22 mouse cellular contexts compared by ENCODE assay signal in genomic region chr1:67894749-67895293, GRCm38 (mm10).
DNase-seq lines count a peak whose midpoint lies in the region; ATAC-seq and TF ChIP-seq lines count a peak whose summit lies in the region.
"Had no signal": no experiment of that assay in that cellular context is flagged by ENCODE, and none has a peak within 500 bp of the region (broad histone marks: within the 10 kb centered on the region; RNA-seq: fewer than 3 reads in every experiment).

No protein-coding gene starts in this region.

- no peak overlapping the region for H3K9ac ChIP-seq in hindbrain, embryonic 13.5 days
- no peak overlapping the region for H3K9ac ChIP-seq in midbrain, embryonic 13.5 days (replicated peaks)
- H3K9ac ChIP-seq in midbrain, embryonic 16.5 days (ENCODE audit: low read depth, low read length): no peak overlapping the region
- no peak overlapping the region for H3K9ac ChIP-seq in forebrain, embryonic 13.5 days
- no peak overlapping the region for H3K9ac ChIP-seq in forebrain, postnatal 0 days
- H3K9ac ChIP-seq: heart, embryonic 13.5 days; hindbrain, embryonic 15.5 days had no signal

- no peak for ATAC-seq in hindbrain, embryonic 13.5 days (ENCODE audit: low FRiP score)
- ATAC-seq in midbrain, embryonic 13.5 days: peak; percentile 43; the same call in 1 of the 2 replicates
- ATAC-seq in midbrain, embryonic 16.5 days: no peak
- ATAC-seq in forebrain, embryonic 13.5 days: peak; percentile 71
- ATAC-seq in forebrain, postnatal 0 days: peak; percentile 40; the same call in 1 of the 2 replicates
- ATAC-seq: activated CD4-positive, CD25-positive, alpha-beta regulatory T cell, adult 4 months; intestine, embryonic 16.5 days; Patski had no signal

- no peak overlapping the region for H3K27ac ChIP-seq in hindbrain, embryonic 10.5 days
- no peak overlapping the region for H3K27ac ChIP-seq in hindbrain, embryonic 13.5 days
- H3K27ac ChIP-seq in midbrain, embryonic 13.5 days: no peak overlapping the region
- H3K27ac ChIP-seq in midbrain, embryonic 16.5 days (ENCODE audit: low read length): no peak overlapping the region
- no peak overlapping the region for H3K27ac ChIP-seq in forebrain, embryonic 13.5 days
- no peak overlapping the region for H3K27ac ChIP-seq in forebrain, postnatal 0 days (ENCODE audit: low read depth, low read length)
- H3K27ac ChIP-seq: gastrocnemius, adult 2 months; heart, embryonic 13.5 days; hindbrain, embryonic 15.5 days had no signal

- no peak overlapping the region for H3K4me3 ChIP-seq in hindbrain, embryonic 10.5 days
- H3K4me3 ChIP-seq in hindbrain, embryonic 13.5 days: no peak overlapping the region
- H3K4me3 ChIP-seq in midbrain, embryonic 13.5 days (replicated peaks): no peak overlapping the region
- H3K4me3 ChIP-seq in midbrain, embryonic 16.5 days (ENCODE audit: low read depth, low read length): no peak overlapping the region
- no peak overlapping the region for H3K4me3 ChIP-seq in forebrain, embryonic 13.5 days
- H3K4me3 ChIP-seq in forebrain, postnatal 0 days (ENCODE audit: low read depth, low read length): no peak overlapping the region
- H3K4me3 ChIP-seq: gastrocnemius, adult 2 months; heart, embryonic 13.5 days; hindbrain, embryonic 15.5 days had no signal

- H3K27me3 ChIP-seq in hindbrain, embryonic 10.5 days (ENCODE audit: insufficient read depth, poor library complexity, severe bottlenecking): no peaks in the 10 kb centered on the region
- no peaks in the 10 kb centered on the region for H3K27me3 ChIP-seq in hindbrain, embryonic 13.5 days
- no peaks in the 10 kb centered on the region for H3K27me3 ChIP-seq in midbrain, embryonic 13.5 days
- no peaks in the 10 kb centered on the region for H3K27me3 ChIP-seq in midbrain, embryonic 16.5 days (ENCODE audit: control insufficient read depth, insufficient read depth, low read depth, low read length)
- H3K27me3 ChIP-seq in forebrain, embryonic 13.5 days: no peaks in the 10 kb centered on the region
- no peaks in the 10 kb centered on the region for H3K27me3 ChIP-seq in forebrain, postnatal 0 days (ENCODE audit: insufficient read depth, low read length)
- H3K27me3 ChIP-seq: CH12.LX; heart, embryonic 13.5 days; hindbrain, embryonic 15.5 days; Patski had no signal

- no peak overlapping the region for H3K4me2 ChIP-seq in hindbrain, embryonic 13.5 days
- no peak overlapping the region for H3K4me2 ChIP-seq in midbrain, embryonic 13.5 days (replicated peaks)
- H3K4me2 ChIP-seq in midbrain, embryonic 16.5 days (ENCODE audit: low read length): no peak overlapping the region
- no peak overlapping the region for H3K4me2 ChIP-seq in forebrain, embryonic 13.5 days
- H3K4me2 ChIP-seq in forebrain, postnatal 0 days (ENCODE audit: low read depth): no peak overlapping the region
- H3K4me2 ChIP-seq: heart, embryonic 13.5 days; hindbrain, embryonic 15.5 days had no signal

- no peaks in the 10 kb centered on the region for H3K9me3 ChIP-seq in hindbrain, embryonic 10.5 days
- no peaks in the 10 kb centered on the region for H3K9me3 ChIP-seq in hindbrain, embryonic 13.5 days
- H3K9me3 ChIP-seq in midbrain, embryonic 13.5 days: no peaks in the 10 kb centered on the region
- H3K9me3 ChIP-seq in midbrain, embryonic 16.5 days (replicated peaks; ENCODE audit: control insufficient read depth, low read length, poor library complexity, severe bottlenecking): no peaks in the 10 kb centered on the region
- H3K9me3 ChIP-seq in forebrain, embryonic 13.5 days (replicated peaks): no peaks in the 10 kb centered on the region
- H3K9me3 ChIP-seq in forebrain, postnatal 0 days (ENCODE audit: low read length): no peaks in the 10 kb centered on the region
- H3K9me3 ChIP-seq: heart, embryonic 13.5 days; hindbrain, embryonic 15.5 days had no signal

- 85% methylated on average over 1 of the region's 1 CpGs for WGBS in hindbrain, embryonic 10.5 days
- 82% methylated on average over 1 of the region's 1 CpGs for WGBS in hindbrain, embryonic 13.5 days
- WGBS in midbrain, embryonic 13.5 days: 61% methylated on average over 1 of the region's 1 CpGs
- 90% methylated on average over 1 of the region's 1 CpGs for WGBS in midbrain, embryonic 16.5 days
- 43% methylated on average over 1 of the region's 1 CpGs for WGBS in forebrain, embryonic 13.5 days
- WGBS in forebrain, postnatal 0 days: 89% methylated on average over 1 of the region's 1 CpGs

- peak; percentile 2 for DNase-seq in hindbrain, embryonic 10.5 days (ENCODE audit: low spot score)
- DNase-seq in forebrain, postnatal 0 days: no peak
- no peak for DNase-seq in layer of hippocampus, postnatal 36 days
- no peak for DNase-seq in kidney, adult 8-10 months
- DNase-seq: adrenal gland, postnatal 25 days; cerebellum, adult 2 months; cerebellum, postnatal 10 days; embryo, embryonic 11 days; gastrocnemius, adult 2 months; gastrocnemius, postnatal 25 days; heart, postnatal 36 days; kidney, adult 2 months had no signal

- 0 out of 2 replicates have a peak, but pooled peaks cover 6% of the 10 kb centered on the region for H3K4me1 ChIP-seq in hindbrain, embryonic 10.5 days (replicated peaks)
- no peaks in the 10 kb centered on the region for H3K4me1 ChIP-seq in hindbrain, embryonic 13.5 days (replicated peaks)
- no peaks in the 10 kb centered on the region for H3K4me1 ChIP-seq in midbrain, embryonic 13.5 days (replicated peaks)
- no peaks in the 10 kb centered on the region for H3K4me1 ChIP-seq in midbrain, embryonic 16.5 days (ENCODE audit: control insufficient read depth, insufficient read depth, low read length)
- peaks cover 7% of the 10 kb centered on the region; the same call in 1 of the 2 replicates for H3K4me1 ChIP-seq in forebrain, embryonic 13.5 days
- H3K4me1 ChIP-seq in forebrain, postnatal 0 days (ENCODE audit: insufficient read depth): no peaks in the 10 kb centered on the region
- H3K4me1 ChIP-seq: heart, embryonic 13.5 days; hindbrain, embryonic 15.5 days had no signal

- H3K36me3 ChIP-seq in hindbrain, embryonic 10.5 days: no peaks in the 10 kb centered on the region
- no peaks in the 10 kb centered on the region for H3K36me3 ChIP-seq in hindbrain, embryonic 13.5 days
- H3K36me3 ChIP-seq in midbrain, embryonic 13.5 days: no peaks in the 10 kb centered on the region
- H3K36me3 ChIP-seq in midbrain, embryonic 16.5 days (ENCODE audit: control insufficient read depth, insufficient read depth, low read length): no peaks in the 10 kb centered on the region
- no peaks in the 10 kb centered on the region for H3K36me3 ChIP-seq in forebrain, embryonic 13.5 days (ENCODE audit: poor library complexity, severe bottlenecking)
- no peaks in the 10 kb centered on the region for H3K36me3 ChIP-seq in forebrain, postnatal 0 days (ENCODE audit: insufficient read depth)
- H3K36me3 ChIP-seq: heart, embryonic 13.5 days; hindbrain, embryonic 15.5 days had no signal

- TF ChIP-seq CTCF in forebrain, postnatal 0 days (IDR thresholded peaks at IDR 0.05; ENCODE audit: low read depth): no peak

Comparison
In these comparisons a context has a peak if more than half of its experiments do, and no peak if none do; other contexts are left out.
1. ATAC-seq: peak in midbrain, embryonic 13.5 days (single experiment), forebrain, embryonic 13.5 days (single experiment) and forebrain, postnatal 0 days (single experiment); none in hindbrain, embryonic 13.5 days (single experiment) and midbrain, embryonic 16.5 days (single experiment).